14 mouse cellular contexts compared by ENCODE assay signal in genomic region chr11:102400513-102401084, GRCm38 (mm10). TPM values are rescaled to one million over a fixed set of nuclear protein-coding genes. Genes with fewer than 3 reads are reported as not detected.
DNase-seq lines count a peak whose midpoint lies in the region; ATAC-seq and TF ChIP-seq lines count a peak whose summit lies in the region.
"Had no signal": no experiment of that assay in that cellular context is flagged by ENCODE, and none has a peak within 500 bp of the region (broad histone marks: within the 10 kb centered on the region; RNA-seq: fewer than 3 reads in every experiment).

No protein-coding gene starts in this region.

- peak; percentile 34 for DNase-seq in cerebellum, adult 8-10 months
- DNase-seq in cerebellum, postnatal 4 days (ENCODE audit: low spot score in 2 of 2), result no peak
- peak; percentile 32 to 50 for DNase-seq in cerebellum, postnatal 25 days
- DNase-seq in adrenal gland, adult 2 months, result no peak
- DNase-seq in urinary bladder, postnatal 4 days (ENCODE audit: low spot score in 2 of 2), result no peak
- DNase-seq: heart, adult 2 months; retina, postnatal 1 day; thymus, postnatal 25 days had no signal

- TF ChIP-seq POLR2A in myocyte (IDR thresholded peaks at IDR 0.05; ENCODE audit: insufficient read length, low read depth), result no peak

- H3K79me2 ChIP-seq in myocyte (ENCODE audit: control insufficient read depth, insufficient read depth), result peaks cover 5% of the 10 kb centered on the region

- WGBS in intestine, embryonic 15.5 days, result 25% methylated on average over 12 of the region's 12 CpGs
- 27% methylated on average over 12 of the region's 12 CpGs for WGBS in intestine, postnatal 0 days

- peaks cover 21% of the 10 kb centered on the region for H3K4me1 ChIP-seq in intestine, embryonic 15.5 days (replicated peaks)
- no peaks in the 10 kb centered on the region for H3K4me1 ChIP-seq in intestine, postnatal 0 days (replicated peaks; ENCODE audit: control insufficient read depth, insufficient read depth, low read length)

- H3K27me3 ChIP-seq in intestine, embryonic 15.5 days (replicated peaks), result peaks cover 36% of the 10 kb centered on the region
- peaks cover 18% of the 10 kb centered on the region for H3K27me3 ChIP-seq in intestine, postnatal 0 days (replicated peaks; ENCODE audit: control insufficient read depth, insufficient read depth, low read length)
- no peaks in the 10 kb centered on the region for H3K27me3 ChIP-seq in myocyte (ENCODE audit: control insufficient read depth, insufficient read depth, insufficient read length)

- 0 out of 2 replicates have a peak, but pooled peaks have one; percentile 12 for ATAC-seq in intestine, embryonic 15.5 days
- ATAC-seq in intestine, postnatal 0 days, result no peak
- ATAC-seq: forebrain, embryonic 16.5 days had no signal

- no peak for TF ChIP-seq CTCF in intestine, postnatal 0 days (IDR thresholded peaks at IDR 0.05; ENCODE audit: low read depth)

- H3ac ChIP-seq in myocyte (ENCODE audit: control insufficient read depth, insufficient read length), result no peak overlapping the region

- H3K4me2 ChIP-seq in intestine, embryonic 15.5 days (replicated peaks), result no peak overlapping the region
- no peak overlapping the region for H3K4me2 ChIP-seq in intestine, postnatal 0 days (replicated peaks; ENCODE audit: low read depth)
- no peak overlapping the region for H3K4me2 ChIP-seq in myocyte (ENCODE audit: low read depth)

- no peak overlapping the region for H3K9ac ChIP-seq in intestine, embryonic 15.5 days
- no peak overlapping the region for H3K9ac ChIP-seq in intestine, postnatal 0 days (ENCODE audit: low read depth, low read length)

- no peak overlapping the region for H3K27ac ChIP-seq in intestine, embryonic 15.5 days
- no peak overlapping the region for H3K27ac ChIP-seq in intestine, postnatal 0 days (ENCODE audit: low read depth, low read length)
- H3K27ac ChIP-seq: heart, adult 2 months; limb, embryonic 12.5 days; neural tube, embryonic 15.5 days had no signal

- no peak overlapping the region for H3K4me3 ChIP-seq in intestine, embryonic 15.5 days (replicated peaks)
- no peak overlapping the region for H3K4me3 ChIP-seq in intestine, postnatal 0 days (ENCODE audit: low read depth, low read length)
- H3K4me3 ChIP-seq in myocyte, result no peak overlapping the region
- H3K4me3 ChIP-seq: heart, adult 2 months had no signal

- peaks cover 21% of the 10 kb centered on the region for H3K36me3 ChIP-seq in intestine, embryonic 15.5 days
- H3K36me3 ChIP-seq in intestine, postnatal 0 days (ENCODE audit: control insufficient read depth, insufficient read depth), result peaks cover 36% of the 10 kb centered on the region
- peaks cover 18% of the 10 kb centered on the region for H3K36me3 ChIP-seq in myocyte (ENCODE audit: control insufficient read depth, insufficient read depth)

- no peaks in the 10 kb centered on the region for H3K9me3 ChIP-seq in intestine, embryonic 15.5 days
- H3K9me3 ChIP-seq in intestine, postnatal 0 days (ENCODE audit: control insufficient read depth), result no peaks in the 10 kb centered on the region
- H3K9me3 ChIP-seq: limb, embryonic 12.5 days; neural tube, embryonic 15.5 days had no signal

TF ChIP-seq in myocyte, 11 proteins besides CTCF, POLR2A, EP300 and RAD21:
- TF ChIP-seq POLR2AphosphoS2 (IDR thresholded peaks at IDR 0.05; ENCODE audit: insufficient read length, low read depth) (peak; percentile 48), USF1 (IDR thresholded peaks at IDR 0.05; ENCODE audit: low read depth) (no peak)

RNA-seq across cellular contexts. Expression of gene Slc25a39, which starts 7.1 kb away (rescaled TPM):
- polyA plus RNA-seq in intestine, embryonic 15.5 days (2015; fragmentation: Nextera tagmentation; extraction: Ambion mirVana), result 305 and 329 TPM in 2 replicates
- 283 and 296 TPM in 2 replicates for polyA plus RNA-seq in intestine, postnatal 0 days (2015; fragmentation: Nextera tagmentation; extraction: Ambion mirVana)
- polyA plus RNA-seq in myocyte (2012; fragmentation: generic; extraction: Trizol), result 274 TPM
- total RNA-seq in adrenal gland, adult 2 months (2021), result 100 to 1,000 TPM; 504 to 683 TPM
- polyA plus RNA-seq in adrenal gland, adult 2 months (2012; rRNA removed), result 1,025 and 1,107 TPM in 2 replicates

RNA-seq across cellular contexts. Expression of gene Rundc3a, which starts 7.4 kb away (rescaled TPM):
- 8.7 and 10.8 TPM in 2 replicates for polyA plus RNA-seq in intestine, embryonic 15.5 days (2015; fragmentation: Nextera tagmentation; extraction: Ambion mirVana)
- 5.2 and 5.3 TPM in 2 replicates for polyA plus RNA-seq in intestine, postnatal 0 days (2015; fragmentation: Nextera tagmentation; extraction: Ambion mirVana)
- polyA plus RNA-seq in myocyte (2012; fragmentation: generic; extraction: Trizol), result 10.3 TPM
- 10 to 100 TPM; 36.8 to 51.7 TPM for total RNA-seq in adrenal gland, adult 2 months (2021)
- 46.3 and 77.5 TPM in 2 replicates for polyA plus RNA-seq in adrenal gland, adult 2 months (2012; rRNA removed)

RNA-seq across cellular contexts. Expression of gene Grn, which starts 29.5 kb away (rescaled TPM):
- 156 and 171 TPM in 2 replicates for polyA plus RNA-seq in intestine, embryonic 15.5 days (2015; fragmentation: Nextera tagmentation; extraction: Ambion mirVana)
- 339 and 382 TPM in 2 replicates for polyA plus RNA-seq in intestine, postnatal 0 days (2015; fragmentation: Nextera tagmentation; extraction: Ambion mirVana)
- polyA plus RNA-seq in myocyte (2012; fragmentation: generic; extraction: Trizol), result 174 TPM
- 100 to 1,000 TPM; 165 to 211 TPM for total RNA-seq in adrenal gland, adult 2 months (2021)
- 251 and 310 TPM in 2 replicates for polyA plus RNA-seq in adrenal gland, adult 2 months (2012; rRNA removed)

RNA-seq across cellular contexts. Expression of gene Slc4a1, which starts 34.6 kb away (rescaled TPM):
- 15.2 and 18.0 TPM in 2 replicates for polyA plus RNA-seq in intestine, embryonic 15.5 days (2015; fragmentation: Nextera tagmentation; extraction: Ambion mirVana)
- 0.29 and 0.34 TPM in 2 replicates for polyA plus RNA-seq in intestine, postnatal 0 days (2015; fragmentation: Nextera tagmentation; extraction: Ambion mirVana)
- polyA plus RNA-seq in myocyte (2012; fragmentation: generic; extraction: Trizol), result not detected
- total RNA-seq in adrenal gland, adult 2 months (2021), result under 1 TPM; 0.35 to 0.49 TPM
- polyA plus RNA-seq in adrenal gland, adult 2 months (2012; rRNA removed), result 0.02 TPM in 1 of 2 replicates, not detected in the other

RNA-seq across cellular contexts. Expression of gene Fam171a2, which starts 46.9 kb away (rescaled TPM):
- polyA plus RNA-seq in intestine, embryonic 15.5 days (2015; fragmentation: Nextera tagmentation; extraction: Ambion mirVana), result 3.2 and 3.5 TPM in 2 replicates
- polyA plus RNA-seq in intestine, postnatal 0 days (2015; fragmentation: Nextera tagmentation; extraction: Ambion mirVana), result 1.7 and 1.8 TPM in 2 replicates
- 162 TPM for polyA plus RNA-seq in myocyte (2012; fragmentation: generic; extraction: Trizol)
- total RNA-seq in adrenal gland, adult 2 months (2021), result 1 to 10 TPM; 2.8 to 8.3 TPM
- 18.1 and 22.9 TPM in 2 replicates for polyA plus RNA-seq in adrenal gland, adult 2 months (2012; rRNA removed)

Comparison
In these comparisons a context has a peak if more than half of its experiments do, and no peak if none do; other contexts are left out.
1. DNase-seq: peak in cerebellum, adult 8-10 months (single experiment) and cerebellum, postnatal 25 days (2 of 2); none in cerebellum, postnatal 4 days (0 of 2), adrenal gland, adult 2 months (single experiment) and urinary bladder, postnatal 4 days (0 of 2).